Mouse (Mus musculus) forebrain, embryonic 14.5 days (tissue): Measurements from ENCODE around the gene Brd3. TPM values are rescaled to one million over a fixed set of nuclear protein-coding genes. Genes with fewer than 3 reads are reported as not detected.
A peak's percentile ranks its signal among the peaks of the same experiment; 100 is the strongest.
"Not testable (repeated sequence)": the region's sequence is repeated elsewhere in the genome, so short reads cannot be mapped to it uniquely, and the experiment has no call there.

ENCODE experiments used
- ATAC-seq: fragments of 200-750 bp; cut with Nextera tagmentation; 2 replicates; pipeline ENCODE4 v1.8.0; 2017; ENCODE audit warnings: mild to moderate bottlenecking, moderate library complexity
- DNase-seq: peaks from one replicate; pipeline ENCODE4 v3.0.0-alpha.2; 2015; ENCODE audit warnings: low spot score
- H3K27ac ChIP-seq: fragments of 300-500 bp; sonication (generic); 2 replicates; pipeline ENCODE4 v1.5.1; 2014; ENCODE audit warnings: low read depth, mild to moderate bottlenecking, control low read depth, low read length, moderate library complexity
- H3K27me3 ChIP-seq: fragments of 300-500 bp; sonication (generic); replicated peaks from 2 replicates; pipeline ENCODE4 v1.6.1; 2014; ENCODE audit warnings: low read length, control low read depth, mixed read lengths; ENCODE audit not compliant: control insufficient read depth, insufficient read depth
- H3K36me3 ChIP-seq: fragments of 300-500 bp; sonication (generic); 2 replicates; pipeline ENCODE4 v1.6.1; 2014; ENCODE audit warnings: low read length, control low read depth; ENCODE audit not compliant: control insufficient read depth, insufficient read depth
- H3K4me1 ChIP-seq: fragments of 300-500 bp; sonication (generic); 2 replicates; pipeline ENCODE4 v1.6.1; 2014; ENCODE audit warnings: antibody characterized with exemption, low read length, control low read depth; ENCODE audit not compliant: control insufficient read depth, insufficient read depth
- H3K4me2 ChIP-seq: fragments of 300-500 bp; sonication (generic); 2 replicates; pipeline ENCODE4 v1.6.1; 2014; ENCODE audit warnings: mild to moderate bottlenecking, control low read depth, low read length
- H3K4me3 ChIP-seq: fragments of 300-500 bp; sonication (generic); 2 replicates; pipeline ENCODE4 v1.5.1; 2014; ENCODE audit warnings: low read depth, low read length, control low read depth
- H3K9ac ChIP-seq: fragments of 300-500 bp; sonication (generic); 2 replicates; pipeline ENCODE4 v1.6.1; 2014; ENCODE audit warnings: mild to moderate bottlenecking, low read length, control low read depth, moderate library complexity
- H3K9me3 ChIP-seq: fragments of 300-500 bp; sonication (generic); replicated peaks from 2 replicates; pipeline ENCODE4 v1.6.1; 2016; ENCODE audit warnings: low read length, control low read depth, mixed read lengths; ENCODE audit not compliant: control insufficient read depth
- WGBS: fragments of 180-500 bp; shearing (Covaris S2); extraction: QIAGEN DNeasy Blood & Tissue Kit; methylation state at CpG from one replicate; pipeline ENCODE4 v1.1.7; 2014; 5-methylcytosine and 5-hydroxymethylcytosine counted together
- polyA plus RNA-seq: library from polyadenylated mRNA; unstranded; fragments of >200 nt; fragmentation: Nextera tagmentation; extraction: Ambion mirVana; gene quantifications from 2 replicates; pipeline ENCODE4 v1.2.1, GENCODE M21; 2014

Brd3 gene
- polyA plus RNA-seq, 1 experiment from 2014 or later, result 155 TPM

GRCm38 (mm10) chr2:27515341-27516166, 8.1 kb upstream of the Brd3 start:
- Histone ChIP-seq H3K27me3 (no peaks in the 10 kb centered on the region), H3K9ac (peak overlapping the region; percentile 96), H3K4me1 (peaks cover 18% of the 10 kb centered on the region), H3K4me2 (peak overlapping the region; percentile 89), H3K36me3 (peaks cover 16% of the 10 kb centered on the region), H3K4me3 (peak overlapping the region; percentile 96), H3K9me3 (no peaks in the 10 kb centered on the region), H3K27ac (peak overlapping the region; percentile 78)
- ATAC-seq (peak; percentile 59), DNase-seq (peak; percentile 15)
- under 1% methylated on average over 38 of the region's 40 CpGs for WGBS

- no peaks in the 10 kb centered on the region for H3K27me3 ChIP-seq
- under 1% methylated on average over 54 of the region's 57 CpGs for WGBS
- ATAC-seq, result peak; percentile 96
- H3K9me3 ChIP-seq, result no peaks in the 10 kb centered on the region
- H3K36me3 ChIP-seq, result peaks cover 8% of the 10 kb centered on the region
- peak within 1 kb of the TSS; percentile 96 for H3K9ac ChIP-seq
- H3K4me2 ChIP-seq, result peak within 1 kb of the TSS; percentile 89
- H3K27ac ChIP-seq, result peak within 1 kb of the TSS; percentile 78
- peak; percentile 94 for DNase-seq
- H3K4me3 ChIP-seq, result peak within 1 kb of the TSS; percentile 96
- peaks cover 18% of the 10 kb centered on the region for H3K4me1 ChIP-seq
These were observed 7.3 kb upstream of the Brd3 start, which contains the start of gene Wdr5 for GRCm38 (mm10) chr2:27514639-27515328. TSS of gene Wdr5 (plus strand) at chr2:27515157.

GRCm38 (mm10) chr2:27513861-27514260, 6.4 kb upstream of the Brd3 start:
- no peak overlapping the region for H3K27ac ChIP-seq
- no peaks in the 10 kb centered on the region for H3K9me3 ChIP-seq
- H3K36me3 ChIP-seq, result no peaks in the 10 kb centered on the region
- ATAC-seq (no peak), DNase-seq (no peak)
- peak overlapping the region; percentile 96 for H3K4me3 ChIP-seq
- H3K9ac ChIP-seq, result peak overlapping the region; percentile 96
- H3K4me1 ChIP-seq, result peaks cover 18% of the 10 kb centered on the region
- peak overlapping the region; percentile 89 for H3K4me2 ChIP-seq
- 74% methylated on average over 5 of the region's 5 CpGs for whole genome bisulfite sequencing
- no peaks in the 10 kb centered on the region for H3K27me3 ChIP-seq

- no peak for ATAC-seq
- WGBS, result 96% methylated on average over 3 of the region's 3 CpGs
- Histone ChIP-seq H3K9ac (no peak overlapping the region), H3K27me3 (no peaks in the 10 kb centered on the region), H3K36me3 (no peaks in the 10 kb centered on the region), H3K9me3 (no peaks in the 10 kb centered on the region), H3K4me1 (peaks cover 18% of the 10 kb centered on the region), H3K4me2 (no peak overlapping the region), H3K27ac (no peak overlapping the region), H3K4me3 (no peak overlapping the region)
- no peak for DNase-seq
These were observed 5.4 kb upstream of the Brd3 start for GRCm38 (mm10) chr2:27512909-27513308.

GRCm38 (mm10) chr2:27510706-27511105, 3.2 kb upstream of the Brd3 start:
- Histone ChIP-seq H3K9me3 (no peaks in the 10 kb centered on the region), H3K27ac (no peak overlapping the region), H3K4me3 (no peak overlapping the region), H3K36me3 (no peaks in the 10 kb centered on the region), H3K4me2 (no peak overlapping the region), H3K4me1 (peaks cover 7% of the 10 kb centered on the region), H3K9ac (no peak overlapping the region), H3K27me3 (no peaks in the 10 kb centered on the region)
- WGBS, result 93% methylated on average over 7 of the region's 7 CpGs
- DNase-seq (no peak), ATAC-seq (no peak)

GRCm38 (mm10) chr2:27506658-27507057, 804 bp downstream of the Brd3 start:
- H3K27ac ChIP-seq, ATAC-seq, H3K4me1 ChIP-seq, H3K9me3 ChIP-seq, H3K9ac ChIP-seq, DNase-seq, H3K4me2 ChIP-seq, H3K27me3 ChIP-seq, H3K36me3 ChIP-seq, H3K4me3 ChIP-seq: not testable (repeated sequence)
- WGBS, result 72% methylated on average over 4 of the region's 4 CpGs

GRCm38 (mm10) chr2:27505539-27505938, 1.9 kb downstream of the Brd3 start:
- H3K9ac ChIP-seq, result no peak overlapping the region

GRCm38 (mm10) chr2:27504113-27504885, 3.2 kb downstream of the Brd3 start:
- no peak overlapping the region for H3K27ac ChIP-seq
- H3K36me3 ChIP-seq, result no peaks in the 10 kb centered on the region
- H3K4me2 ChIP-seq, result no peak overlapping the region
- H3K9ac ChIP-seq, result no peak overlapping the region
- no peak for DNase-seq
- H3K9me3 ChIP-seq, result no peaks in the 10 kb centered on the region
- H3K4me3 ChIP-seq, result no peak overlapping the region
- H3K27me3 ChIP-seq, result no peaks in the 10 kb centered on the region
- H3K4me1 ChIP-seq, result no peaks in the 10 kb centered on the region
- ATAC-seq, result no peak
- 74% methylated on average over 7 of the region's 7 CpGs for WGBS

More at GRCm38 (mm10) chr2:27505539-27505938, 1.9 kb downstream of the Brd3 start:
- H3K4me2 ChIP-seq, result no peak overlapping the region
- WGBS, result 16% methylated on average over 6 of the region's 6 CpGs
- H3K36me3 ChIP-seq, result no peaks in the 10 kb centered on the region
- H3K27me3 ChIP-seq, result no peaks in the 10 kb centered on the region
- DNase-seq (no peak), ATAC-seq (no peak)
- no peaks in the 10 kb centered on the region for H3K9me3 ChIP-seq
- H3K4me1 ChIP-seq, result no peaks in the 10 kb centered on the region
- H3K4me3 ChIP-seq, result no peak overlapping the region
- no peak overlapping the region for H3K27ac ChIP-seq
